Mouse (Mus musculus) kidney, adult 2 months (tissue): ENCODE measurements around the gene Tmem72.

Experiments used
- CTCF ChIP-seq: fragments of 200-500 bp; conservative IDR thresholded peaks from 2 replicates; pipeline ENCODE4 v1.5.1; 2011; ENCODE audit warnings: low read depth, mild to moderate bottlenecking, control low read depth, low read length, moderate library complexity, mixed read lengths; ENCODE audit not compliant: insufficient read depth, insufficient read length
- POLR2A ChIP-seq: fragments of 200-500 bp; IDR thresholded peaks from one replicate; pipeline ENCODE4 v1.6.1; 2011; ENCODE audit warnings: low read depth, low read length, control low read depth

DNA sequence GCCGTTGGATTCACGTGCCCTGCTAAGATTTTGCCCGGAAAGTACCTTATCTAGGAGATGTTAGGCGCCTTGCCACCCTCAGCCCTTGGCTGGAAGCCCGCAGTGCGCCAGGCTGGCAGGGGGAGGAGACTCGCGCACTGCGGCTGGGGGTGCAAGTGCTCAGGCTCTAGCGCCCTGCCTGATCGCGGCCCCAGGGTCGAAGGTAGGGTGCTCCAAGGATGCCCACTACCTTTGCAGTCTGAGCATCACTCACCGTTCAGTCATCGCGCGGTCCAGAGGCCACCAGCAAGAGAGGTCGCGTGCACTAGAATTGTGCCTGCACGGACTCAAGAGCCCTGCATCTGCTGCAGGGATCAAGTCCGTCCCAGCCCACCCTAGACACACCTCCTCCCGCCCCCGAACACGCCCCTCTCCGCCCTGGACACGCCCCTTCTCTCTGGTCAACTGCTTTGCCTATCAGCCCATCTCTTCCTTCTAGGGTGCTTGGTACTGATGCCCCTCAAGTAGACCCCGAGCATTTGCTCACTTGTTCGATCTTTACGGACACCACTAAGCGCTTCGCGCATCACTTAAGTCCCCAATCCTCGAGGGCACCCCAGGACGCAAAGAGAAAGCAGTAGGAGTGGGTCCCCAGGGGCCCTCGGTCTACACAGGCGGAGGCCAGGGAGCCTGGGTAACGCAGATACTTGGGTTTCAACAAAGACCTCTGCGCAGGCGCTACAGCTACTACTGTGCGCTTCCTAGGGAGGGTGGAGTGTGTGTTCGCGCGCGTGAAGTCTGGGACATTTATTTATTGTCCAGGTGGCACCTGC, 43.0 kb downstream of the Tmem72 start, which contains the start of gene Rassf4:
- TF ChIP-seq CTCF, result no peak
- TF ChIP-seq POLR2A, result no peak
